Mouse (Mus musculus) ES-CJ7 (cell line): ENCODE data around the gene Washc4.

Experiments used
- DNase-seq: peaks from one replicate; pipeline ENCODE4 v3.0.0; 2011; ENCODE audit warnings: low read depth, low spot score

Washc4 gene

GRCm38 (mm10) chr10:83600650-83601049 lies 57.1 kb downstream of the Washc4 start:
- no peak for DNase-seq

GRCm38 (mm10) chr10:83603956-83604564 lies 60.5 kb downstream of the Washc4 start:
- no peak for DNase-seq

- no peak for DNase-seq
Measured at GRCm38 (mm10) chr10:83605637-83606183, 62.2 kb downstream of the Washc4 start.

- no peak for DNase-seq
Measured at GRCm38 (mm10) chr10:83607111-83607510, 63.6 kb downstream of the Washc4 start.

DNA sequence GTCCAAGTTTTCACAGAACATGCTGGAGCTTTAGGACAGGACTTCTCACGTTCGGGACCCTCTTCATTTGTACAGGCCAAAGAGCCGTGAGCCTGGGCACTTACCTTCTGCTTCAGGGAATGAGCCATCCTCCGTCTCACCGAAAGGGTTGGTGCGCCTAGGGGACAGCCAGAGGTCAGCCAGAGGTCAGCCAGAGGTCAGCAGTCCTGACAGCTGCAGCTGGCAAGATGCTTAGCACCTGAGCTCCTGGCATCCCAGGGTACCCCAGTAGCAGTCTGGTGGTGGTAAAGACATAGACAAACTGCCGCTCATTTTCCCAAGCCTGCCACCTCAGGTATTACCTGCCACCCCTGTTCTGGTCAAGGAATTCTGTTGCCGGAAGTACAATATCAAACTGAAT lies 65.0 kb downstream of the Washc4 start:
- DNase-seq, result no peak

DNA sequence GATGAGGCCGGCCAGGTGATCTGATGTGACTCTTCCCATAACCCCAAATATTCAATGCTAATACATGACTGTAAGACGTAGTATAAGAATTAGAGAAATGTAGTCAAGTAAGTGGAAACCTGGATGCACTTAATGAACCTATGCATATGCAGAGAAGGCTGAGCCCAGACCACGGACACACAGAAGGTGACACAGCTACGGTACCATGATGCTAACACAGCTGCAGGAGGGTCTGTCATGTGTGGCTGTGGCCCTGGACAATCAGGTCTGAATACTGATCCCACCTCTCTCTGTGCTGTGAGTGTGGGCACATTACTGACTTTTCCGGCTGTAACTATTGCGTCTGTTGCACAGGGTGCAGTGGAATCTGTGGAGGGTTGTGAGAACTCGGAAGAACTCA lies 67.0 kb downstream of the Washc4 start:
- no peak for DNase-seq

- DNase-seq, result no peak
Measured at GRCm38 (mm10) chr10:83611863-83612262, 68.3 kb downstream of the Washc4 start.

DNA sequence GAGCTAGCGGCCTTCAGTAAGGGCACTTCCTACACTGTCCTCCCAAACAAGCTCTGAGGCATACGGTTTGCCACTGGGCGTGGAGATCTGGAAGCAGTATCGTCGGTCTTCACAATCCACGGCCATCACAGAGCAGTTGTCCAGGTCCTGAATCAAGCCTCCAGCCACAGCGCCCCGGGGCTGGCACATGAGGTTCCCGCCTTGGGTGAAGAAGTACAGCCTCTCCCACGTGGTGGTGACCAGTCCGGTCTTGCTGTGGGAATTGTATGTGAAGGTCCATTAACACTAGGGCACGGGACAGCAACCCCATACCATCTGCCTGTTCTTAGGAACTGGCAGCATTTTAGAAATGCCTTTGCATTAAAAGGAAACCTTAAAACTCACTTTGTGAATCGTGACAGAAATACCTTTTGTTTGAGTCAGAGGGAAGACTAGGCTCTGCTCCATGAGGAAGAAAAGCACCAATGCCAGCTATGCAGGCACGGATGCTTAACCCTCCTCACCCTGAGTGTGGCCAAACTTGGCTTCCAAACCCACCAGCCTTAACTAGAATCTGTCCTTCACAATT lies 69.2 kb downstream of the Washc4 start:
- no peak for DNase-seq

DNA sequence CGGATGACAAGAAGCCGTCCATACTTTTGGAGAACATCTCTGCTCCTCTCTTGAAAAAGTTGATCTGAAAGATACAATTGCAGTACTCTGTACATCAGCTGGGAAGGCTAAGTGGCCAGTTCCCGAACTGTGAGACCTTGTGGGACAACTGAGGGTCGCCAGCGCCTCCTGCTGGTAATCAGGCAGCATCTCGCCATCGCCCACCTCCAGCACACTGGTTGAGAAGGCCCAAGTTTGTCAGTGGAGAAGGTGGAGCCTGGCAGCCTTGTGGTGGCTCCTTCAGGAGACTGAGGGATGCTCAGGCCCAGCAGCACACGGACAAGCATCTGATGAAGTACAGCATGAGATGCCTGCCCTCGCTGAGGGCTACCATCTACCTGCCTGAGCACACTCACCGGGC lies 73.8 kb downstream of the Washc4 start:
- peak; percentile 74 for DNase-seq

DNA sequence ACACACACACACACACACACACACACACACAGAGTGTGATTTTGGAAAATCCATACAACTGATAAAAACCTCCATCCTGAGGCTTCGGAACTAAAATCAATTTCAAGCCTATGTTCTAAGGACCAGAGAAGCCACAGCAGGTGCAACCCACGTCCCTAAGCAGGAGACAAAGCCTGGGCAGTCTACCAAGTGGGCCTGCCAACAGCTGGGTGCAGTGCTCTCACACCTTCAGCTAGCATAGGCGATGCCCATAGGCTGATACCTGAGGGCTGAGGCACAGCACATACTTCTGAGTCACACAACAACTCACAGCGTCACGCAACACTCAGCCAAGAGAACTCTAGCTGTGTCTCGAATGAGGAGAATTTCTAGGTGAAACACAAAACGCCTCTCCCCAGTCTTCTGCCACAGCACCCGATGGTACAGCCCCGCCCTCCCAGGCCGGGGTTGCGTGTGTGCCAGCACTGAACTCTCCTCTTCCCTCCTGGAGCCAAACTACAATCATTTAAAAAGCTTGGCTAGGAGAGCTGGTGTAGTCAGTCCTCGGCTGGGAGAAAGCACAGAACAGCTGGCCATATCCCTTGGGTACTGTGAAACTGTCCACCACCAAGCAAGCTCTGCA lies 75.4 kb downstream of the Washc4 start:
- no peak for DNase-seq

DNA sequence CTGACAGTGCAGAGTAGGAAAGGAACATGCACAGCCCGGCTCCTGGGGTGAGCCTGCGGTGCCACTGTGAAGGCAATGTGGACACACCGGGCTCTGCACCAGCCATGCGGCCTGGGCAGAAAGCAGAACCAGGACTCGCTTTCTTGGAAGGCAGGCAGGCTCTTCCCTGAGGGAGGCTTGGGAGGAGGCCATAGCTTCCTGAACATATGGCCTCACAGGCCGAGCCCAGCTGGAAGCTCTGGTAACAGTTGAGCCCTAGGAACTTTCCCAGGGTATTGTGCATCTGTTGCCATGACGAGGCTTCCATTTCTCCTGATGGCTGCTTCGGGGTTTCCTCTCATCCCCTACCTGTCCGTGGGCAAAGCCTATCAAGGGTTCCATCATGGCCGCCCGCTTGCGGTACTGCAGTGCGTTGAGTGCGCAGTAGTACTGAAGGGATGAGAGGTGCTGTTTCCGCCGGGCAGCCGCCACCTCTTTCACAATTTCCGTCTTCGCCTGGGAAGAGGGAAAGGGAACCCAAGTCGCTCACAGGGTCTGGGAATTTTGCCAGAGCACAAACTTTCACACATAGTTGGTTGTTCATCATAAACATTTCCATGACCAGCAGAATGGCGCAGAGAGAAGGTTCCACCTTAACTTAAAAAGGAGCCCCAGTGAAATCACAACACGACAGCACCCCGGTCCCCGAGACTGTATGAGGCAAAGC lies 77.0 kb downstream of the Washc4 start:
- peak; percentile 28 for DNase-seq

GRCm38 (mm10) chr10:83624065-83624464 lies 80.5 kb downstream of the Washc4 start:
- no peak for DNase-seq

- no peak for DNase-seq
Measured at GRCm38 (mm10) chr10:83624841-83625240, 81.3 kb downstream of the Washc4 start.

DNA sequence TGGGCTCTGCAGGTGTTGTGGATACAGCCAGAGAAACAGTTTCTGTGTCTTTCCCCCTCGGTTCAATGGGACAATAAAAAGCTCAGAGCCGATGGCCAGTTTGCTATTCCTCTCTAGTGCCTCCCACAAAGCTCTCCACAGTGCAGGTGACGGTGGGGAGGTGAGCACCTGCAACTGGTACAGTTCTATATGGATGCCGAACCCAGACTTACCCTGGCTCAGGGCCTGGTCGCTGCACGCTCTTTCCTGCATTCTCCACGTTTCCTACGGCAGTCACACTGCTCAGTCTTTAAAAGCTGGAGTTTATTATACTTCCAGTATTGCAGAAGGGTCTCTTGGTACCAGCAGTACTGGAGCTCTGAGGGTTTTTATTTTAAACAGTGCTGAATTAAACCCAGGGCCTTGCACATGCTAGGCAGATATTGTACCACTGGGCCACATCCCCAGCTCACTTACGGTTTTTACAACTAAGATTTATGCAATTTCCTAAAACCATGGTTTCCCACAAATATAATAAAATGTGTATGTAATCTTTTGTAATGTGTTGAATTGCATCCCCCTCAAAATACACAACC lies 83.6 kb downstream of the Washc4 start:
- no peak for DNase-seq

GRCm38 (mm10) chr10:83628241-83628640 lies 84.7 kb downstream of the Washc4 start:
- DNase-seq, result no peak

- DNase-seq, result no peak
Measured at GRCm38 (mm10) chr10:83629190-83629781, 85.7 kb downstream of the Washc4 start.

- DNase-seq, result no peak
Measured at GRCm38 (mm10) chr10:83629878-83630277, 86.3 kb downstream of the Washc4 start.

DNA sequence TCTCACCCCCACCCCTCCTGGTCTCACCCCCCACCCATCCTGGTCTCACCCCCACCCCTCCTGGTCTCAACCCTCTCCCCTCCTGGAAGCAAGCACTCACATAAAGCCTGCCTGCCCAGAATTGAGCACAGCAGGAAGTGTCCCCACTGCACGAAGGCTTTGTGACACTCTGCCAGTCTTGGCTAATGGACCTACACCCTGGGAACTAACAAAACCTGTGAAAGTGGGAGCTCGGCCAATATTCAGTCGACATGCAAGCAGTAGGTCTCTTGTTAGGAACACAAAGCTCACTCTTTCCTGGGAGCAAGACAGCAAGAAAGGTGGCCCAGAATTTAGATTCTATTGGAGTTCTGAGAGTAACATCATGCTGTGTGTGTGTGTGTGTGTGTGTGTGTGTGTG lies 87.3 kb downstream of the Washc4 start:
- no peak for DNase-seq

GRCm38 (mm10) chr10:83631775-83632174 lies 88.2 kb downstream of the Washc4 start:
- DNase-seq, result no peak

- no peak for DNase-seq
Measured at GRCm38 (mm10) chr10:83632806-83633374, 89.3 kb downstream of the Washc4 start.

- DNase-seq, result no peak
Measured at GRCm38 (mm10) chr10:83634461-83634860, 90.9 kb downstream of the Washc4 start.
